Comparison of ENCODE assay signal across 8 mouse cellular contexts in the genomic region with DNA sequence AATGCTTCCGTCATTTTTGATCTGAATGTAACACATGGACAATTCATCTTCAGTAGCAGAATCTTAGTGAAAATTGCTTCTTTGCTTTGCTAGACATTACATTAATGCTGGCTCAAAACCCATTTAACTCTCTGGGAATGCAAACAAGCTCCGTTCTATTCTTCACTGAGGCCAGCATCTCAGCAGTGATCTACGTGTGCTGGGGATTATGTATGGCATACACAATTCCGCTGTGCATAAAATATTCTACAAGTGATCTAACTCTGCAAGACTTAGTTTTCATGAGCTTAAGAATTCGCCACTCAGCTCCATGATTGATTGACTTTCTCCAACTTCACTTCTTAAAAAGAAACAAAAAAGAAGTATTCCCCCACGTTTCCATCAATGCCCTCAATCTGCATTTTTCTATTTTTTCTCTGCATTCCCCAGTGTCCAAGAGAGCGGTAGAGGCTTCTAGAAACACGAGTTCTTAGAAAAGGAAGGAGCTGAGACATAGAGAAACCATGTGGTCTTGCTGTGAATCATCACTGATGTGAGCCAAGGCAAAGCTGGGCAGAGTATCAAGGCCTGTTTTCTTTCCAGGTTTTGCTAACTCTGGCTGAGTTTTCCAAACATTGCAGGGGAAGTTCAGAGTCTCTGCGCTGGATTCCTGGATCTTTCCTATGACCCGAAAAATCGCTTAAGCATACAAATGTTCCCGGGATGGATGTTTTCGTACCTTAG. TPM values are rescaled to one million over a fixed set of nuclear protein-coding genes. Genes with fewer than 3 reads are reported as not detected.
DNase-seq lines count a peak whose midpoint lies in the region; ATAC-seq lines count a peak whose summit lies in the region.

No protein-coding gene starts in this region.

- peak; percentile 67; the same call in 1 of the 2 replicates for ATAC-seq in midbrain, embryonic 16.5 days
- ATAC-seq in midbrain, embryonic 11.5 days (ENCODE audit: low FRiP score), result no peak
- no peak for ATAC-seq in embryonic facial prominence, embryonic 12.5 days (ENCODE audit: insufficient number of reproducible peaks, insufficient read depth, low FRiP score, low TSS enrichment)
- ATAC-seq in heart, embryonic 13.5 days (ENCODE audit: extremely low read depth, insufficient number of reproducible peaks, low FRiP score, low TSS enrichment), result no peak

- no peak overlapping the region for H3K9ac ChIP-seq in midbrain, embryonic 16.5 days (ENCODE audit: low read depth, low read length)
- H3K9ac ChIP-seq in midbrain, embryonic 11.5 days (ENCODE audit: low read length), result no peak overlapping the region
- no peak overlapping the region for H3K9ac ChIP-seq in embryonic facial prominence, embryonic 12.5 days
- H3K9ac ChIP-seq in heart, embryonic 13.5 days, result no peak overlapping the region

- H3K9me3 ChIP-seq in midbrain, embryonic 16.5 days (replicated peaks; ENCODE audit: control insufficient read depth, low read length, poor library complexity, severe bottlenecking), result no peaks in the 10 kb centered on the region
- no peaks in the 10 kb centered on the region for H3K9me3 ChIP-seq in midbrain, embryonic 11.5 days (ENCODE audit: control insufficient read depth, low read length)
- no peaks in the 10 kb centered on the region for H3K9me3 ChIP-seq in embryonic facial prominence, embryonic 12.5 days
- no peaks in the 10 kb centered on the region for H3K9me3 ChIP-seq in heart, embryonic 13.5 days

- H3K27me3 ChIP-seq in midbrain, embryonic 16.5 days (ENCODE audit: control insufficient read depth, insufficient read depth, low read depth, low read length), result no peaks in the 10 kb centered on the region
- no peaks in the 10 kb centered on the region for H3K27me3 ChIP-seq in midbrain, embryonic 11.5 days (ENCODE audit: control insufficient read depth, insufficient read depth, low read length)
- H3K27me3 ChIP-seq in embryonic facial prominence, embryonic 12.5 days, result no peaks in the 10 kb centered on the region
- no peaks in the 10 kb centered on the region for H3K27me3 ChIP-seq in heart, embryonic 13.5 days (replicated peaks)

- no peak for DNase-seq in midbrain, embryonic 11.5 days (ENCODE audit: low spot score, missing footprints)
- peak; percentile 72 to 79 for DNase-seq in layer of hippocampus, adult 18-20 months (ENCODE audit: low spot score in 2 of 2)
- DNase-seq in lung, postnatal 10 days, result peak; percentile 88
- peak; percentile 80 for DNase-seq in urinary bladder, postnatal 14 days (ENCODE audit: low spot score)
- no peak for DNase-seq in B cell, adult 2 months

- no peaks in the 10 kb centered on the region for H3K36me3 ChIP-seq in midbrain, embryonic 16.5 days (ENCODE audit: control insufficient read depth, insufficient read depth, low read length)
- H3K36me3 ChIP-seq in midbrain, embryonic 11.5 days (ENCODE audit: control insufficient read depth, insufficient read depth, low read length), result no peaks in the 10 kb centered on the region
- H3K36me3 ChIP-seq in embryonic facial prominence, embryonic 12.5 days, result no peaks in the 10 kb centered on the region
- no peaks in the 10 kb centered on the region for H3K36me3 ChIP-seq in heart, embryonic 13.5 days

- 53% methylated on average over 13 of the region's 13 CpGs for WGBS in midbrain, embryonic 16.5 days
- WGBS in midbrain, embryonic 11.5 days, result 75% methylated on average over 13 of the region's 13 CpGs
- WGBS in embryonic facial prominence, embryonic 12.5 days, result 55% methylated on average over 13 of the region's 13 CpGs
- WGBS in heart, embryonic 13.5 days, result 66% methylated on average over 13 of the region's 13 CpGs

- no peak overlapping the region for H3K27ac ChIP-seq in midbrain, embryonic 16.5 days (ENCODE audit: low read length)
- no peak overlapping the region for H3K27ac ChIP-seq in midbrain, embryonic 11.5 days (ENCODE audit: low read depth, low read length)
- H3K27ac ChIP-seq in embryonic facial prominence, embryonic 12.5 days, result peak overlapping the region; percentile 72
- H3K27ac ChIP-seq in heart, embryonic 13.5 days (replicated peaks), result peak overlapping the region; percentile 70

- H3K4me2 ChIP-seq in midbrain, embryonic 16.5 days (ENCODE audit: low read length), result no peak overlapping the region
- H3K4me2 ChIP-seq in midbrain, embryonic 11.5 days, result no peak overlapping the region
- H3K4me2 ChIP-seq in embryonic facial prominence, embryonic 12.5 days (replicated peaks), result no peak overlapping the region
- 0 out of 2 replicates have a peak overlapping the region, but pooled peaks have one; percentile 4 for H3K4me2 ChIP-seq in heart, embryonic 13.5 days

- no peak overlapping the region for H3K4me3 ChIP-seq in midbrain, embryonic 16.5 days (ENCODE audit: low read depth, low read length)
- no peak overlapping the region for H3K4me3 ChIP-seq in midbrain, embryonic 11.5 days (ENCODE audit: low read depth, low read length)
- H3K4me3 ChIP-seq in embryonic facial prominence, embryonic 12.5 days, result no peak overlapping the region
- no peak overlapping the region for H3K4me3 ChIP-seq in heart, embryonic 13.5 days

- H3K4me1 ChIP-seq in midbrain, embryonic 16.5 days (ENCODE audit: control insufficient read depth, insufficient read depth, low read length), result peaks cover 4% of the 10 kb centered on the region; the same call in 1 of the 2 replicates
- peaks cover 3% of the 10 kb centered on the region; the same call in 1 of the 2 replicates for H3K4me1 ChIP-seq in midbrain, embryonic 11.5 days (ENCODE audit: control insufficient read depth, insufficient read depth, low read length)
- peaks cover 16% of the 10 kb centered on the region for H3K4me1 ChIP-seq in embryonic facial prominence, embryonic 12.5 days
- no peaks in the 10 kb centered on the region; the same call in 1 of the 2 replicates for H3K4me1 ChIP-seq in heart, embryonic 13.5 days

RNA-seq across cellular contexts. Expression of gene Cabcoco1, which starts 16.6 kb away (rescaled TPM):
- polyA plus RNA-seq in midbrain, embryonic 16.5 days (2015; fragmentation: Nextera tagmentation; extraction: Ambion mirVana), result 1.2 and 2.5 TPM in 2 replicates
- 0.12 and 0.18 TPM in 2 replicates for polyA plus RNA-seq in midbrain, embryonic 11.5 days (2014; fragmentation: Nextera tagmentation; extraction: Ambion mirVana)
- polyA plus RNA-seq in embryonic facial prominence, embryonic 12.5 days (2016; fragmentation: Nextera tagmentation; extraction: Ambion mirVana), result 0.45 and 0.63 TPM in 2 replicates
- 28.0 and 30.4 TPM in 2 replicates for polyA plus RNA-seq in heart, embryonic 13.5 days (2015; fragmentation: Nextera tagmentation; extraction: Ambion mirVana)
- total RNA-seq in layer of hippocampus, adult 18-20 months (2021), result 1 to 10 TPM; 2.9 to 3.0 TPM

Comparison
In these comparisons a context has a peak if more than half of its experiments do, and no peak if none do; other contexts are left out.
1. H3K27ac ChIP-seq: peak in embryonic facial prominence, embryonic 12.5 days (single experiment) and heart, embryonic 13.5 days (single experiment); none in midbrain, embryonic 16.5 days (single experiment) and midbrain, embryonic 11.5 days (single experiment).
2. DNase-seq: peak in layer of hippocampus, adult 18-20 months (2 of 2), lung, postnatal 10 days (single experiment) and urinary bladder, postnatal 14 days (single experiment); none in midbrain, embryonic 11.5 days (single experiment) and B cell, adult 2 months (0 of 2).